Mouse (Mus musculus) heart, adult 2 months (tissue): ENCODE measurements around the gene Ina. TPM values are rescaled to one million over a fixed set of nuclear protein-coding genes. Genes with fewer than 3 reads are reported as not detected.

Experiments
- DNase-seq, 2 experiments: peaks; one replicate each; pipeline ENCODE4 v3.0.0; 2021
- H3K27ac ChIP-seq: fragments of 200-600 bp; 2 replicates; pipeline ENCODE4 v1.8.1; 2022
- H3K27me3 ChIP-seq: fragments of 200-500 bp; 2 replicates; pipeline ENCODE4 v1.6.1; 2012; ENCODE audit warnings: mild to moderate bottlenecking, low read length, inconsistent platforms, mixed read lengths; ENCODE audit not compliant: control insufficient read depth, insufficient read depth
- H3K36me3 ChIP-seq: fragments of 200-500 bp; 2 replicates; pipeline ENCODE4 v1.6.1; 2012; ENCODE audit warnings: low read length, inconsistent platforms; ENCODE audit not compliant: control insufficient read depth, insufficient read depth
- H3K4me1 ChIP-seq: fragments of 200-500 bp; 2 replicates; pipeline ENCODE4 v1.6.1; 2011; ENCODE audit warnings: low read length; ENCODE audit not compliant: control insufficient read depth, insufficient read depth
- H3K4me3 ChIP-seq: fragments of 200-600 bp; 2 replicates; pipeline ENCODE4 v1.8.1; 2022
- H3K79me2 ChIP-seq: fragments of 200-500 bp; replicated peaks from 2 replicates; pipeline ENCODE4 v1.6.1; 2012; ENCODE audit warnings: mild to moderate bottlenecking, inconsistent platforms, low read length, moderate library complexity, mixed read lengths; ENCODE audit not compliant: control insufficient read depth, insufficient read depth
- H3K9ac ChIP-seq: fragments of 200-500 bp; 2 replicates; pipeline ENCODE4 v1.6.1; 2012; ENCODE audit warnings: low read depth, mild to moderate bottlenecking, control low read depth, inconsistent platforms, low read length, mixed read lengths
- CTCF ChIP-seq: fragments of 200-600 bp; IDR thresholded peaks from 2 replicates; pipeline ENCODE4 v1.8.1; 2022; ENCODE audit warnings: antibody characterized with exemption, mild to moderate bottlenecking, moderate library complexity
- EP300 ChIP-seq: fragments of 200-500 bp; IDR thresholded peaks from 2 replicates; pipeline ENCODE4 v1.6.1; 2011; ENCODE audit warnings: low read depth, low read length, control low read depth; ENCODE audit not compliant: insufficient read depth
- POLR2A ChIP-seq: fragments of 200-500 bp; IDR thresholded peaks from 2 replicates; pipeline ENCODE4 v1.6.1; 2011; ENCODE audit warnings: mild to moderate bottlenecking, low read depth, low read length, control low read depth; ENCODE audit not compliant: insufficient read depth
- WGBS: fragments of 180-500 bp; shearing (Covaris S2); methylation state at CpG from one replicate; pipeline ENCODE4 v1.1.7; 2018; 5-methylcytosine and 5-hydroxymethylcytosine counted together
- intact Hi-C: fragments of 180-260 bp; cut with DNase I; formaldehyde crosslinking; loops from one replicate; pipeline ENCODE4 v1.15.1; 2025
- polyA plus RNA-seq: library from polyadenylated mRNA; depleted of rRNA; stranded (reverse); fragments of >200 nt; gene quantifications from 2 replicates; pipeline ENCODE4 v1.2.3, GENCODE M21; 2012; rRNA removed
- total RNA-seq, 2 experiments: library from RNA; stranded (reverse); gene quantifications; 2 replicates each; pipeline ENCODE4 v1.2.3; 2021

The Ina gene
- total and polyA plus RNA-seq, 3 experiments: 0.04 to 0.11 TPM; not detected in 1

- WGBS: 44% methylated on average over 1 of the region's 1 CpGs
- Histone ChIP-seq H3K36me3 (no peaks in the 10 kb centered on the region), H3K27ac (no peak overlapping the region), H3K27me3 (no peaks in the 10 kb centered on the region), H3K4me3 (no peak overlapping the region), H3K4me1 (no peaks in the 10 kb centered on the region), H3K79me2 (no peaks in the 10 kb centered on the region), H3K9ac (no peak overlapping the region)
- intact Hi-C loops: no loop called here
- no peak for DNase-seq
- TF ChIP-seq EP300 (no peak), CTCF (no peak), POLR2A (no peak)
Measured at GRCm38 (mm10) chr19:47057684-47058083, 43.2 kb downstream of the Ina start.

- Histone ChIP-seq H3K27ac (no peak overlapping the region), H3K27me3 (no peaks in the 10 kb centered on the region), H3K36me3 (no peaks in the 10 kb centered on the region), H3K79me2 (no peaks in the 10 kb centered on the region), H3K4me1 (0 out of 2 replicates have a peak, but pooled peaks cover 2% of the 10 kb centered on the region), H3K9ac (no peak overlapping the region), H3K4me3 (no peak overlapping the region)
- WGBS: 90% methylated on average over 3 of the region's 3 CpGs
- TF ChIP-seq POLR2A: no peak
- TF ChIP-seq EP300: no peak
- TF ChIP-seq CTCF: peak; percentile 26
- DNase-seq: no peak
- intact Hi-C loops: no loop called here
Measured at GRCm38 (mm10) chr19:47065860-47066259, 51.4 kb downstream of the Ina start.

GRCm38 (mm10) chr19:47067096-47067882, 52.8 kb downstream of the Ina start, which contains the start of gene Taf5:
Gene Taf5 (plus strand): TSS chr19:47067746.
- peak within 1 kb of the TSS; percentile 82 for H3K4me3 ChIP-seq
- peak within 1 kb of the TSS; percentile 87 for H3K27ac ChIP-seq
- no peaks in the 10 kb centered on the region for H3K79me2 ChIP-seq
- WGBS: 11% methylated on average over 47 of the region's 49 CpGs
- H3K36me3 ChIP-seq: no peaks in the 10 kb centered on the region; the same call in 1 of the 2 replicates
- H3K4me1 ChIP-seq: 0 out of 2 replicates have a peak, but pooled peaks cover 2% of the 10 kb centered on the region
- H3K27me3 ChIP-seq: no peaks in the 10 kb centered on the region
- intact Hi-C loops: no loop called here
- TF ChIP-seq CTCF (no peak), EP300 (peak; percentile 40; the same call in 1 of the 2 replicates), POLR2A (peak; percentile 93)
- peak within 1 kb of the TSS; percentile 98 for H3K9ac ChIP-seq
- peak; percentile 97 to 98 for DNase-seq

GRCm38 (mm10) chr19:47067924-47068611, 53.6 kb downstream of the Ina start:
- TF ChIP-seq CTCF (peak; percentile 39), POLR2A (peak; percentile 38; the same call in 1 of the 2 replicates), EP300 (0 out of 2 replicates have a peak, but pooled peaks have one; percentile 24)
- Histone ChIP-seq H3K4me1 (0 out of 2 replicates have a peak, but pooled peaks cover 2% of the 10 kb centered on the region), H3K27ac (peak overlapping the region; percentile 87), H3K9ac (peak overlapping the region; percentile 98), H3K36me3 (no peaks in the 10 kb centered on the region; the same call in 1 of the 2 replicates), H3K4me3 (peak overlapping the region; percentile 82), H3K79me2 (no peaks in the 10 kb centered on the region), H3K27me3 (no peaks in the 10 kb centered on the region)
- 0% methylated on average over 64 of the region's 72 CpGs for WGBS
- intact Hi-C loops: loop anchor here (1.0 kb wide), 1 partner anchor 22 kb away; the partner anchor contains the start of genes Pdcd11 and Usmg5
- DNase-seq: peak; percentile 88 to 90

Other genes starting within 250 kb of the Ina start
- 10 to 100 TPM; 58.2 to 63.9 TPM for gene Nt5c2, start 455 bp downstream of the Ina start, total RNA-seq
- 16.7 and 24.5 TPM in 2 replicates for gene Nt5c2, start 455 bp downstream of the Ina start, polyA plus RNA-seq
- 1 to 10 TPM; 2.7 to 3.2 TPM for gene Pcgf6, start 36.2 kb downstream of the Ina start, total RNA-seq
- gene Pcgf6, start 36.2 kb downstream of the Ina start, polyA plus RNA-seq: 2.5 and 3.5 TPM in 2 replicates
- 1 to 10 TPM; 2.7 to 2.9 TPM for gene Taf5, start 53.0 kb downstream of the Ina start, total RNA-seq
- 1.5 and 2.2 TPM in 2 replicates for gene Taf5, start 53.0 kb downstream of the Ina start, polyA plus RNA-seq
- 1,000 to 10,000 TPM; 2,026 to 2,490 TPM for gene Usmg5, start 75.9 kb downstream of the Ina start, total RNA-seq
- gene Usmg5, start 75.9 kb downstream of the Ina start, polyA plus RNA-seq: 762 and 1,154 TPM in 2 replicates
- 10 to 100 TPM; 11.8 to 12.4 TPM for gene Pdcd11, start 76.1 kb downstream of the Ina start, total RNA-seq
- 5.5 and 7.7 TPM in 2 replicates for gene Pdcd11, start 76.1 kb downstream of the Ina start, polyA plus RNA-seq
- 1 to 10 TPM; 3.7 to 4.5 TPM for gene Calhm2, start 123.6 kb downstream of the Ina start, total RNA-seq
- 7.1 and 7.5 TPM in 2 replicates for gene Calhm2, start 123.6 kb downstream of the Ina start, polyA plus RNA-seq
- not detected for gene Calhm1, start 129.6 kb downstream of the Ina start, total RNA-seq
- not detected in 2 replicates for gene Calhm1, start 129.6 kb downstream of the Ina start, polyA plus RNA-seq
- not detected for gene Calhm3, start 143.1 kb downstream of the Ina start, total RNA-seq
- gene Calhm3, start 143.1 kb downstream of the Ina start, polyA plus RNA-seq: not detected in 2 replicates
- gene Neurl1a, start 164.1 kb downstream of the Ina start, total RNA-seq: 1 to 10 TPM; 1.5 to 1.7 TPM
- gene Neurl1a, start 164.1 kb downstream of the Ina start, polyA plus RNA-seq: 1.1 and 2.5 TPM in 2 replicates